Mouse (Mus musculus) T-cell, adult 66 days (primary cell): ENCODE data around the gene Duoxa2. TPM values are rescaled to one million over a fixed set of nuclear protein-coding genes. Genes with fewer than 3 reads are reported as not detected.

ENCODE experiments used
- total RNA-seq, 2 experiments: library from RNA; stranded (reverse); gene quantifications; 3 replicates in 1 of 2; 4 replicates in 1 of 2; pipeline ENCODE4 v1.2.4; 2023

Gene Duoxa2
- total RNA-seq = not detected

DNA sequence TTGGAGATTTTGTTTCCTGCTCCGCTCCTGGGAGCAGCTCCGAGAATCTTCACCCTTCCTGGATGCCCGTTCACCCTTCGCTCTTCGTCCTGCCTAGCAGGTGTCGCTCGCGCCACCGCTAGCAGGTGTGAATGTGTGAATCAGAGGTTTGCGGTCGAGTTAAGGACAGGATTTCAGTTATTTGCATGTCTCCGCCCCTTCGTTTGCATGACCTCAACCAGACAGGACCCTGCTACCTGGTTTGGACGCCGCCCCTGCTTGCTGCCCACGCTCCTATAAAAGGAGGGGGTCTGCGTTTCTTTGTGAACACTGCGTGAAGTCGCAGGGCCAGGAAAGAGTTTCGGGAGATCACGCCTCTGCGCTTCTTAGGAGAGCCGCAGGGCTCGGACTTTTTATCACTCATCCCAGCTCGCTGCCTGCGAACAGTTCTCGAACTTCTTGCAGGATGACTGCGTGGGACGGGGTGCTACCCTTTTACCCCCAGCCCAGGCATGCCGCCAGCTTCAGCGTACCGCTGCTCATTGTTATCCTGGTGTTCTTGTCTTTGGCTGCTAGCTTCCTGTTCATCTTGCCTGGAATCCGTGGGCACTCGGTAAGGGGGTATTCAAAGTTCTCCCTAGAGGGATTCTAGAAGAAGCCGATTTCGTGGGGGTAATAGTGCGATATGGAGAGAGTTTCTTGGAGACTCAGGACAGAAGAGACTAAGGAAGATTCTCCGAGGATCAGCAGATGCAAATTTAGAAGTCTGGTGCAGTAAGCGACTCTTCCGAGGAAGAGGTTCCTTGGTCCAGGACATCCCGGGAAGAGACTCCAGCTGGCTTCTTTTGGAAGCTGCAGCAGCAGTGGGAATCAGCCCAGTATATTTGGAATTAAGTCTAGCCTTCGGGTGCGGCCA is at the start of gene Duoxa2:
Gene Duoxa2 (plus strand): TSS at position 305 of the 895 bp plus-strand sequence.

DNA sequence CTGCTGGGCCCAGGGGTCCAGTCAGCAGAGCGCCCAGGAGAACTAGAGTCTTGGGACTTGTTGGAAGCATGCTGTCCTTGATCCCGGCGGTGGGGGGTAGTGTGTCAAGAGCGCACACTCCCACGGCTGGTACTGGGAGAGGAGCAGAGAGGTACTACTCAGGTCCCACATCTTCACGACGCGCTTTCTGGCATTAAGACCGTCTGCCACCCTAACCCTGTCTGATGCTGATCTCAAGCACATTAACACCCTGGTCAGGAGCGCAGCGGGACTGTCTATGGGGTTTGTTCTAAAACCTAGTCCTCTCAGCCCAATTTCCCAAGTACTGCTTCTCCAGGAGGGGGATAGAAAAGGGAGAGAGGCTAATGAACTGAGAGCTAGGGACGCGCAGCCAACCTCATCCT is 602 bp upstream of the Duoxa2 start, which contains the start of gene Duox2:
Gene Duox2 (minus strand): TSS at position 354 of the 404 bp plus-strand sequence.

GRCm38 (mm10) chr2:122313536-122313935 is 14.8 kb downstream of the Duoxa2 start, which contains the start of gene Duoxa1:
Duoxa1 (minus strand) TSS chr2:122313730.

DNA sequence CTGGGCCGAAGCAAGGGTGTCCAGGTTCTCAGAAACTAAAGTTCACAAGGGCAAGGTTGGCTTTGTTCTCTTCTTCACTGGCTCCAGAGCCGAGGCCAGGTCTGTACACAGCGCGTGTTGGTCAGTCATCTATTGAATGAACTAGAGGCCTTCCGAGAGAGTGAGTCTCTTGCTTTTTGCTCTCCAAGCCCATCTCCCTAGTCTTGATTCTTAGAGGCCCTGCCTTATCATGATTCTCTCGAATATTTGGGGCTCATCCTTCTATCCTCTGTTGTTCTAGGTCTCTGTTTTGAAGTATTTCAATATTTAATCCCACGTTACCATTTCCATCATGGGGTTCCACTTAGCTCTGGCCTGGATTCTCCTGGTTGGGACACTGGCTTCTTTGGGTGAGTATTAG is 16.7 kb downstream of the Duoxa2 start, which contains the start of gene Duox1:
Gene Duox1 (plus strand): TSS at position 301 of the 400 bp plus-strand sequence.

Other genes starting within 250 kb of the Duoxa2 start
- gene Spg11, start 180.5 kb upstream of the Duoxa2 start, total RNA-seq = 10 to 100 TPM; 25.8 to 28.9 TPM
- gene B2m, start 151.2 kb upstream of the Duoxa2 start, total RNA-seq = 1,000 to 10,000 TPM; 2,534 to 2,720 TPM
- gene Trim69, start 138.2 kb upstream of the Duoxa2 start, total RNA-seq = 1 to 10 TPM; 1.3 to 1.7 TPM
- gene Patl2, start 112.7 kb upstream of the Duoxa2 start, total RNA-seq = not detected
- gene Terb2, start 112.6 kb upstream of the Duoxa2 start, total RNA-seq = not detected
- gene Sord, start 64.2 kb upstream of the Duoxa2 start, total RNA-seq = 1 to 10 TPM; 3.3 to 4.0 TPM
- gene Duox2, start 451 bp upstream of the Duoxa2 start, total RNA-seq = not detected
- not detected for gene Duoxa1, start 14.8 kb downstream of the Duoxa2 start, total RNA-seq
- not detected for gene Duox1, start 16.8 kb downstream of the Duoxa2 start, total RNA-seq
- 1 to 10 TPM; 7.6 to 8.6 TPM for gene Shf, start 70.3 kb downstream of the Duoxa2 start, total RNA-seq
- 100 to 1,000 TPM; 135 to 138 TPM for gene Slc28a2, start 127.6 kb downstream of the Duoxa2 start, total RNA-seq
- gene Gm14085, start 186.0 kb downstream of the Duoxa2 start, total RNA-seq = 10 to 100 TPM; 49.8 to 50.8 TPM